Mouse (Mus musculus) C2C12 (cell line): ENCODE measurements at regions not wholly inside any gene's neighbourhood (a gene's known extent, or its start where the extent isn't known, plus 50 kb on each side); places are given as distances from the start of the nearest gene placed in this dataset.

Experiments used
- H3K27me3 ChIP-seq: one replicate; pipeline ENCODE4 v1.6.1; 2011; ENCODE audit not compliant: control insufficient read depth, insufficient read depth, insufficient read length
- H3K36me3 ChIP-seq: one replicate; pipeline ENCODE4 v1.6.1; 2011; ENCODE audit not compliant: control insufficient read depth, insufficient read depth
- H3K4me3 ChIP-seq: one replicate; pipeline ENCODE4 v1.5.1; 2011; ENCODE audit warnings: mild to moderate bottlenecking, control low read depth; ENCODE audit not compliant: poor library complexity, insufficient read depth, severe bottlenecking
- H3K79me2 ChIP-seq: one replicate; pipeline ENCODE4 v1.6.1; 2011; ENCODE audit not compliant: control insufficient read depth, insufficient read depth
- H3K79me3 ChIP-seq: one replicate; pipeline ENCODE4 v1.6.1; 2011; ENCODE audit warnings: low read depth, control low read depth
- H3ac ChIP-seq: one replicate; pipeline ENCODE3; 2011; ENCODE audit warnings: low read depth; ENCODE audit not compliant: control insufficient read depth, insufficient read length
- CEBPB ChIP-seq: IDR thresholded peaks from one replicate; pipeline ENCODE4 v1.6.1; 2011; ENCODE audit warnings: low read depth, mild to moderate bottlenecking, control low read depth, moderate library complexity
- CTCF ChIP-seq: IDR thresholded peaks from one replicate; pipeline ENCODE4 v1.5.1; 2011; ENCODE audit not compliant: control insufficient read depth, insufficient read depth, insufficient read length
- FOSL1 ChIP-seq: IDR thresholded peaks from one replicate; pipeline ENCODE4 v1.8.0; 2011; ENCODE audit warnings: mild to moderate bottlenecking, low read length; ENCODE audit not compliant: poor library complexity, insufficient read depth, severe bottlenecking
- MAX ChIP-seq: IDR thresholded peaks from one replicate; pipeline ENCODE4 v1.6.1; 2011; ENCODE audit warnings: mild to moderate bottlenecking, control low read depth
- MYOD1 ChIP-seq: IDR thresholded peaks from one replicate; pipeline ENCODE4 v1.6.1; 2011; ENCODE audit warnings: low read depth; ENCODE audit not compliant: control insufficient read depth, insufficient read length
- MYOG ChIP-seq: IDR thresholded peaks from one replicate; pipeline ENCODE4 v1.6.1; 2011; ENCODE audit not compliant: control insufficient read depth, insufficient read length; ENCODE audit errors: extremely low read depth
- USF1 ChIP-seq: IDR thresholded peaks from one replicate; pipeline ENCODE4 v1.6.1; 2011; ENCODE audit warnings: low read depth, mild to moderate bottlenecking, control low read depth, moderate library complexity

- no peak for TF ChIP-seq MYOD1
- TF ChIP-seq USF1: no peak
- no peak for TF ChIP-seq MAX
- TF ChIP-seq CTCF: no peak
- no peak for TF ChIP-seq MYOG
- TF ChIP-seq FOSL1: no peak
- TF ChIP-seq CEBPB: no peak
- Histone ChIP-seq H3ac (no peak overlapping the region), H3K79me3 (no peaks in the 10 kb centered on the region), H3K79me2 (no peaks in the 10 kb centered on the region), H3K36me3 (no peaks in the 10 kb centered on the region), H3K4me3 (no peak overlapping the region), H3K27me3 (no peaks in the 10 kb centered on the region)
Observed at GRCm38 (mm10) chr4:105560055-105560454, 229.6 kb upstream of the Gm12728 start.

DNA sequence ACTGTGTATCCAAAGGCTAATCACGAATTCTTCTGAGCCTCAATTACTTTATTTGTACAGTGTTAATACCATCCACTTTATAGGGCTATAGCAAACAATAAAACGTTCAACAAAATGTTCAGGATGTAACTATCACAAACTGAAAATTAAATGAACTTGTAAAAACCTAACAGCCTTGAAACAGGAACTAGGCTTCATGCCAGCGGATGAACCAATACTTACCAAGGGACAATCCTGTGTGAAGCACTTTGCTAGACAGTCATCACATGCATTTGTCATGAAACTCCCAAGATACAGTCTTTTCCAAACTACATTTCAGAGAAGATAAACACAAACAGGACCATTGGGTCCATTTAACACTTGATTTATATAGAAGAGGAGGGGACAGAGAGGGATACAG is 228.9 kb upstream of the Gm12728 start:
- Histone ChIP-seq H3K79me2 (no peaks in the 10 kb centered on the region), H3K79me3 (no peaks in the 10 kb centered on the region), H3K27me3 (no peaks in the 10 kb centered on the region), H3K4me3 (no peak overlapping the region), H3ac (no peak overlapping the region), H3K36me3 (no peaks in the 10 kb centered on the region)
- TF ChIP-seq CTCF (no peak), MYOG (no peak), USF1 (no peak), MYOD1 (no peak), FOSL1 (no peak), CEBPB (no peak), MAX (no peak)

- H3K79me2 ChIP-seq: no peaks in the 10 kb centered on the region
- no peaks in the 10 kb centered on the region for H3K27me3 ChIP-seq
- H3K4me3 ChIP-seq: no peak overlapping the region
- H3K36me3 ChIP-seq: no peaks in the 10 kb centered on the region
- no peaks in the 10 kb centered on the region for H3K79me3 ChIP-seq
- TF ChIP-seq USF1: no peak
- TF ChIP-seq FOSL1: no peak
- no peak for TF ChIP-seq MYOD1
- TF ChIP-seq MAX: no peak
- TF ChIP-seq CEBPB: no peak
- no peak for TF ChIP-seq CTCF
- TF ChIP-seq MYOG: no peak
- H3ac ChIP-seq: no peak overlapping the region
Observed at GRCm38 (mm10) chr4:105561611-105562010, 228.1 kb upstream of the Gm12728 start.

- H3ac ChIP-seq: no peak overlapping the region
- H3K27me3 ChIP-seq: no peaks in the 10 kb centered on the region
- no peaks in the 10 kb centered on the region for H3K79me2 ChIP-seq
- TF ChIP-seq MAX (no peak), CTCF (no peak), MYOD1 (no peak), FOSL1 (no peak), MYOG (no peak), USF1 (no peak), CEBPB (no peak)
- no peaks in the 10 kb centered on the region for H3K36me3 ChIP-seq
- no peak overlapping the region for H3K4me3 ChIP-seq
- no peaks in the 10 kb centered on the region for H3K79me3 ChIP-seq
Observed at GRCm38 (mm10) chr4:105565796-105566195, 223.9 kb upstream of the Gm12728 start.

DNA sequence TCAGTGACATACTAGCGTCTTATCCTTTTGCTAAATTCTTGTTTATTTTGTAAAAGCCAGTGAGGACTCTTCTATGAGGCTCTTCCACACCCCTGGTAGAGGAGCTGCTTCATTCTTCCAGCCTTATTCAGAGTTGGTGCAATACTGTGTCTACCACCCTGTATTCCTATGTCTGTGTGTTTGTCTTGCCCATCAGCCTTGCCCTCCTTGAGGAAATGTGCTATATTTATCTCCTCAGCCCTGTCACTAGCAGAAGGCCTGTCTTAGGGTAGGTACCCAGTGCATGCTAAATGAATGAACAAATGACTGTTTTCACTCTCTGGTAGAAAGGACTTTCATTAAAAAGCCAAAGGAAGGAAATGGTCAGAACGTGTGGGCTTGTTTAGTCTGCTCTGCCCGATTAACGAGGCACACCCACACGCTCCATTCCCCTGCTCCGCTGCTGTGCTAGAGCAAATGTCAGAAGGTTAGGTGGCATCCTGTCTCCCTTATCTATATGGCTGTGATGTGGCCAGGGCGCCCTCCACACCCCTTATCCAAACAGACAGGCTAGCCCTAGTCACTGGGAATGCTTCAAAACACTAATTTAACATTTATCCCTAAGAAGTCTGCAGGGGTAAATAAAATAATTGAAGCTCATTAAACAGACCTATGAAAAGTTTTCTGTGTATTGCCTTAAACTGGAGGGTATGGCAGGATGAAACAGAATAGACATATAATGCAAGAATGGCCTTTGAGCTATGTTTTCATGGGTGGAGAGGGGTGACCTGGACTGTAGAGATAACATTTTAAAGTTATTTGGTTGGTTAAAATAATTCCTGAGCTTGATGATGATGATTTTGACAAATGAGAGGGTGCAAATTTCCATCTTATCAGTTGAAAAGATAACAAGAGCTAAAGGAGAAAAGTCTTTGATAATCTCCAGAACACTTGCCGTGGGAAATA is 222.9 kb upstream of the Gm12728 start:
- Histone ChIP-seq H3K79me3 (no peaks in the 10 kb centered on the region), H3ac (no peak overlapping the region), H3K36me3 (no peaks in the 10 kb centered on the region), H3K4me3 (no peak overlapping the region), H3K79me2 (no peaks in the 10 kb centered on the region), H3K27me3 (no peaks in the 10 kb centered on the region)
- TF ChIP-seq MAX (no peak), MYOG (no peak), FOSL1 (no peak)

GRCm38 (mm10) chr4:105569671-105570070 is 220.0 kb upstream of the Gm12728 start:
- Histone ChIP-seq H3K79me3 (no peaks in the 10 kb centered on the region), H3K27me3 (no peaks in the 10 kb centered on the region), H3K36me3 (no peaks in the 10 kb centered on the region), H3ac (no peak overlapping the region), H3K79me2 (no peaks in the 10 kb centered on the region), H3K4me3 (no peak overlapping the region)
- TF ChIP-seq MYOG (no peak), MYOD1 (no peak), CEBPB (no peak), FOSL1 (no peak), MAX (no peak), CTCF (no peak), USF1 (no peak)
